Mouse (Mus musculus) kidney, postnatal 10 days (tissue): ENCODE measurements around the gene Rab11fip4.

Experiments
- DNase-seq: peaks from one replicate; pipeline ENCODE4 v3.0.0; 2021; ENCODE audit warnings: mixed read lengths

The Rab11fip4 gene

DNA sequence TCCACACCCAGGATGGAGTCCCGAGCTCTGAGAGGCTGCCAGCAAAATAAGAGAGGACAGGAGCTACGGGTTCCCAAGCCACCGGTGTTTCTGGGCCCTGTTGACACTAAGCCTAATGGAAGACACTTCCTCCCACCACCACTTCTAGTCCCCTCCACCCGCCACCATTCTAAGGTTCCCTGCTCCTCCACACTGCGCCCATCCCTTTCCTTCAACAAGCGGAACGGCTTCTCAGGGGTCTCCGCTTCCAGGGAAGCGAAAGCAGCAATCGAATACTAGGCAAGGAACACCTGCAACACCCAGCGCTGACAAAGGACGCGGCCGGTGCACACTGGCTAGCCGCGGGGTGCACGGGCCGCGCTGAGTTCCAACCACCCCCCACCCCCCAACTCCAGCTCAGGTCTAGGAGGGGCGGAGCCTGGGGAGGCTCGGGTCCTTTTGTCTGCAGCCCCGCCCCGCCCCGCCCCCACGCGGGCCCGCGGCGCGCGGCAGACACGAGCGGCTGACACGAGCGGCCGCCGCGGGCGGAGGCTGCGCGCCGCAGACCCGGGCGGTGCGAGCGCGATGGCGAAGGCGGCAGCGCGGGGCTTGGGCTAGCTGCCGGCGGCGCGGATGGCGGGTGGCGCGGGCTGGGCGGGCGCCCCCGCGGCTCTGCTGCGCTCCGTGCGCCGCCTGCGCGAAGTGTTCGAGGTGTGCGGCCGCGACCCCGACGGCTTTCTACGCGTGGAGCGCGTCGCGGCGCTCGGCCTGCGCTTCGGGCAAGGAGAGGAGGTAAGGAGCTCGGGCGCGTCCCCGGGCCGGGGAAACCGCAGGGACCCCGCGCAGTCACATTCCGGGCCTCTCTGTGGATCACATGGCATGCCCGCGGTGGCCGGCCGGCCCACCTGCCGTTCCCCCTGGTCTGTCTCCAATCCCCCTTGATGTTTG lies at the start of gene Rab11fip4:
TSS of gene Rab11fip4 (plus strand) at position 549 of the 927 bp plus-strand sequence.
- DNase-seq = peak; percentile 38

DNA sequence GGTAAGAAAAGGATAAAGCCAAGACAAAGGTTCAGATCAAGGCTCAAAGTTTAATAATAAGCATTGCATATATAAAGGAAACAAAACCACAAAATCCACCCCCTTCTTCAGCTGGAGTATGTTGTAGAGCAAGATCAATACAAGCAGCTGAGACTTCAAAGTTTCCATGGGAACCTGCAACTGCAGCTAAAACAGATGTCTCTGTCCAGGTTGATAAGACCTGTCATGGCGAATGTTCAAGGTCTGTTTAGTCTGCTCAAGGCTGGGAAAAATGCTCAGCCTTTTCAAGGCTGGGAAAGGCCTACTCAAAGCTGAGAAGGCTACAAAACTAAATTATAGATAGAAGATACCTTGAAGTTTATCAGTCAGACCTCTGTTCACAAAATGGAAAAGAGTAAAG lies 38.4 kb upstream of the Rab11fip4 start:
- no peak for DNase-seq

DNA sequence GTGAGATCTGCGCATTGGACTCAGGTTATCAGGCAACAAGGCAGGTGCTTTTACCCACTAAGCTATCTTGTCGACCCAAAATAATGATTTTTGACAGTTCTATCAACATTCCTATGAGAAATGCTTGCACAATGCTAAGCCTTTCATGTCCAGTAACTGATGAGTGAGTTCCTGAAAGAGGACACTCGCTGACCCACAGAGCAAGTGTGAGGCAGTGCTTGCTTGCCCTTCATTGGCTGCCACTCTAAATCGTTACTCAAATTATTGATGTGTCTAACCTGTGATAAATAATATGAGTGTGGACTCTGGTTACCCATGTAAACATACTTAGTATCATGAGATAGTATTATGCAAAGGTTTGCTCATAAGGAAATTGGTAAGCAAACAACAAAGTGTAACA lies 30.5 kb upstream of the Rab11fip4 start:
- DNase-seq = no peak

DNA sequence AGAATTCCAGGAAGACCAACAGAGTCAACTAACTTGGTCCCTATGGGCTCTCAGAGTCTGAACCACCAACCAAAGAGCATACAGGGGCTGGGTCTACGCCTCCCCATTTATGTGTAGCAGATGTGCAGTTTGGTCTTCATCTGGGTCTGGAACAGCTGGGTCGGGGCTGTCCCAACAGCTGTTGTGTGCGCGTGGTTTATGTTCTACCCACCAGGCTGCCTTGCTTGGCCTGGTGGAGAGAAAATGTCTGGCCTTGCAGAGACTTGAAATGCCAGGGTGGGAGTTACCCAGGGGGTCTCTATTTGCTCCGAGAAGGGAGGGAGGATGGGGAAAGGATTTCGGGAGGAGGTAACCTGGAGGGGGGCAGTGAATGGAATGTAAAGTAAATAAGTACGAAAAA lies 27.5 kb upstream of the Rab11fip4 start:
- no peak for DNase-seq

DNA sequence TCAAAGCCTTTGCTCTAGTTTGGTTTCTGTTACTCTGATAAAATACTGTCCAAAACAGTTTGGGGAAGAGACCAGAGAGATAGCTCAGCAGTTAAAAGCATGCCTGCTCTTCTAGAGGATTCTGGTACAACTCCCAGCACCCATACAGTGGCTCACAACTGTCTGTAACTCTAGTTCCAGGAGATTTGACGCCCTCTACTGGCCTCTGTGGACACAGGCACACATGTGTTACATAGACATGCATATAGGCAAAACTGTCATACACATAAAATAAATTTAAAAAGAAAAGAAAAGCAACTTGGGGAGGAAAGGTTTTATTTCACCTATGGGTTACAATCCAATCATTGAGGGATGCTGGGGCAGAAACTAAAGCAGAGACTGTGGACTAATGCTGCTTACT lies 24.1 kb upstream of the Rab11fip4 start:
- no peak for DNase-seq

DNA sequence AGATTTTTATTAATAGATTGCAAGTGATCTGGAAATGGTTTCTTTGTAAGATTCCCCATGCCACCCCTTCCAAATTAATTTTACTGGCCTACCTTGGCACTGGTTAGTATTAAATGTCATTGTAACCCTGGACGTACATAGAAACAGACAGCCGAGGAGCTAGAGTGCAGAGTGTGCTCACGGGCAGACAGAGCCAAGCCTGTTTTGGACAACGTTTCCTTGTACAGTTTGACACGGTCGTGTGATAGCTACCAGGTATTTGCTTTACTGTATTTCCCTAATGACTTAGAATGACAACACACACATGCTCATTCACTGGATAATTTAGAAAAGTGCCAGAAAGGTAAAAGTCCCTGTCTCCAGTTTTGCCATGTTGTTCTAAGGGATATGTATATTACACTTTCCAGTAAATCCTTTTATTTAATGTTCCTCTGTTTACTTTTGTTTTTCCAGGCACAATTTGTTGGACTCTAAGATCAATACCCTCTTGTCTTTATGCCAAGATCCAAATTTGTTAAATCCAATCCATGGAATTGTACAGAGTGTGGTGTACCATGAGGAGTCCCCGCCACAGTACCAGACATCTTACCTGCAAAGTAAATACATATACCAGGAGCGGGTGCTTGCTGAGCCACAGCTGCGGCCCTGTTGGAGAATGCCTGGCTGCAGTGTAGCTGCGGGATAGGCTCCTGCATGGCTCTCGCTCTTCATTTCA lies 22.7 kb upstream of the Rab11fip4 start:
- no peak for DNase-seq

DNA sequence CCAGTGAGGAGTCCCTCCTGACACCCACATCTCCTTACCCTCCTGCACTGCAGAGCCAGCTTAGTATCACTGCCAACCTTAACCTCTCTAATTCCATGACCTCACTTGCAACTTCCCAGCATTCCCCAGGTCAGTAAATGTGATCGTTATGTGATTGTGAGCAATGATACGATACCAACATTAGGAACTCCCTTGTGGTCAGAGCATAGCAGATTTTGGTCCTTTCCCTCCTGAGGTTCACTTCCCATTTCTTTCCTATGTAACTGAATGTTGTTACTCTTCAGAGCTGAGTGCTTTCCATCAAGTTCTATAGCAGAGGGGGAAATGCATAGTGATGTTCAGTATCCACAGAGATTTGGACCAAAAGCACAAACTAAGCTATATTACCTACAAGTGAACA lies 20.7 kb upstream of the Rab11fip4 start:
- no peak for DNase-seq

DNA sequence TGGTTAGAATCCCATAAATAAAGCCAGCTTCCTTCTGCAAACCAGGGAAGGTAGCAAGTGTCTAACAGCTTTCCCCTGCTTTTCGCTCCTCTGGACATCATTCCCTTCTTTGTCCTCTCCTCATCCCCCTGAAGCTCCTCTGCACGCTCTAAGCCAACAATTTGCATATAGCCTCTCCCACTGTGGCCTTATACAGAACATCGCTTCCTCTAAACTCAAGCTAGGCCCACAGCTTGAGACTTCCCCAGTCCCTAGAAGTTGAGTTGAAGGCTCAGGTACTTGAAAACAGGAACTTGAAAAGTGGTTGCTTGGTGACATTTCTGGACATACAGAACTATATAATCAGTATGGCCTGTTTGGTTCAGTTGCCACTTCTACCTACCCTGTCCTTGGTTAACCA lies 17.2 kb upstream of the Rab11fip4 start:
- DNase-seq = no peak

DNA sequence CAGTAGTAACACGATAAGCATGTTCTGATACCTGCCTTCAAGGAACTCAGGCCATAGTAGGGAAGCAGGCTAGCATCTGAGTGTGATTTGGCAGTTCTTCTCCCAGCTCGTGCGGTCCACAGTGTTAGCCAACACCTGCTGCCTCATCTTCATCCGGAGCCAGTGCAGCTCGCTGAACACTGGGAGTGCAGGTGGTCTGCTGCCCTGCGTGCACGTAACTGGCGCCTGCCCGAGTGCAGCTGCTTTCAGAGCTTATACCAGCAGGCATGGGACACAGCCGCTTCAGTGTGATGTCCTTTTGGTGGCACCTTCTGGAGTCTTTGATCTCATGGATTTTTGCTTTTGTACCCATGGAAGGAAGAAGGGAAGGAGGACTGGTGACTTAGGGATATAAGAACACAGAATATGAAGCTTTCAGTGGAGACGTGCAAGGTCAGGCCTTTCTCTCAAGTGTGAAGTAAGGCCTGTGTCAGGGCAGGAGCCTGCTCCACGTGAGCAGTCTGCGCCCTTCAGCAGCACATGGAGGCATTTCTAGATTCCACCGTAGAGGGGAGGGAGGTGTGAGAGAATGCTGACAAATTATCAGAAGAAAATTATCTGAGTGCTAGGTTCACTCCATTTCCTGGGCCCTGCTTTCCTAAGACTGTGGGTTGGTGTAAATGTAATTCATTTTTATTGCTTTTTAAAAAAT lies 15.5 kb upstream of the Rab11fip4 start:
- no peak for DNase-seq

DNA sequence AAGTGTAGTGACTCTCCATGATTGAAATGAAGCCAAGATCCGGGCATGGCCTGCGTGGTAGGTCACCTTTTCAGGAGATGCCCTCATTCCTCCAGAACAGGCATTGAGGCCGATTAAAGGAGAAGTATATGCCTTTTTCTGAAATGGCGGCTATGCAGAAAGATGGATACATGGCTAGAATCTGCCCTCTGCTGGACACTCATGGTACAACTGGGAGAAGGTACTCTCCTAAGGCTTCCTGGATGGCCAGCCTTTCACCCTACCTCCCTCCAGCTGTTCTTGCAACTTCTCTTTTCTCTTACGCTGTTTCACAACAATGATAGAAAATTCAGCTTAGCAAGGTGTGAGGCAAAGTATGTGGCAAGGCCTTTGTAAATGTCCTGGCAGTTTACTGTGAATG lies 13.3 kb upstream of the Rab11fip4 start:
- DNase-seq = peak; percentile 86

DNA sequence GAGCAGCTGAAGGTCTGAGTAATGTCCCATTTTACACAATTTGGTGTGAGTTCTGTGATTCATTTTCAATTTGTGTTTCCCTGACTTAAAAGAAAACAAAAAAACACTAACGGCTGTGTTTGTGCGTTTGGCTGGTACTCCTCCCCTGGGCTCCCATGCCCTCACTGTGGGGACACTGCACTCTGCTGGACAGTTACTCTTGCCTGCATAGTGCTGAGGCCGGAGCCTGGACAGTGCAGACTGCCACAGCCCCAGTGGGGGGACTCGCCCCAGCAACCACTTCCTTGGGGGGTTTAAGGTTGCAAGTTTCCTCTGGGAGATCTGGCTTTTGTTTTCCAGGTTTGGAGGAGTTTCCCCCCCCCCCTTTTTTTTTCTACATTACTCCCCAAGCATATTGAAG lies 10.4 kb upstream of the Rab11fip4 start:
- DNase-seq = peak; percentile 44

DNA sequence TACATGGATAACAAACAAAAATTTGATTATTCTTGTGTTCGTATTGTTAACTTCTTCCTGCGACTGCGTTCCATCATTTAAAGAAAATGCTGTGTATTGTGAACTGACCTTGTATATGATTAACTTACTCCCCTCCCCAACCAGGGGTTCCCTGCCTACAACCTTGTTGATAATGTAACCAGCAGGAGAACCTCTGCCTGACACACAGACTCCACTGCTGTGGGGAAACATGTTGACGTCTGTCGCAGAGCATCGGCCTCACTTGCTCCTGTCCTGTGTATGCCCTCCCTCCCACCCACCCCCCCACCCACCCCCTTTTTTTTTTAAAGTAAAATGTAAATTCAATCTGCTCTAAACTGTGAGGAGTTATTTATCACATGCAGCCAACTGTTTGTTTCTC lies 9.8 kb upstream of the Rab11fip4 start:
- no peak for DNase-seq

DNA sequence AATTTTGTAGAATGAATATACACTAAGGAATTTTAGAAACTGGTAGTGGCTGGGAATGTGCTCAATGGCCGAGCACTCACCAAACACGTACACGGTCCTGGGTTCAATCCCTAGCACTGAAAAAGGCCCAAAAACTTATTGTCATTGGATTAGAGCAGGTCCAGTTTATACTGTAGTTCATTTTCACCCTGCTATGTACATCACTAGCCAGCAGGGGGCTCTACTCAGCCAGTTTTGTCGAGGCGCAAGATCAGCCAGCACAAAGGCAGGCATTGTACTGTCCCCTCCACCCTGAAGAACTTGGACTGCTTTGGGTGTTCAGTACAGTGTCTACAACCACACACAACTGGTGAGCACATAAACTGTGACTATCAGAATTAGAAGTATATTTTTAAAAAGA lies 6.8 kb upstream of the Rab11fip4 start:
- DNase-seq = peak; percentile 78

DNA sequence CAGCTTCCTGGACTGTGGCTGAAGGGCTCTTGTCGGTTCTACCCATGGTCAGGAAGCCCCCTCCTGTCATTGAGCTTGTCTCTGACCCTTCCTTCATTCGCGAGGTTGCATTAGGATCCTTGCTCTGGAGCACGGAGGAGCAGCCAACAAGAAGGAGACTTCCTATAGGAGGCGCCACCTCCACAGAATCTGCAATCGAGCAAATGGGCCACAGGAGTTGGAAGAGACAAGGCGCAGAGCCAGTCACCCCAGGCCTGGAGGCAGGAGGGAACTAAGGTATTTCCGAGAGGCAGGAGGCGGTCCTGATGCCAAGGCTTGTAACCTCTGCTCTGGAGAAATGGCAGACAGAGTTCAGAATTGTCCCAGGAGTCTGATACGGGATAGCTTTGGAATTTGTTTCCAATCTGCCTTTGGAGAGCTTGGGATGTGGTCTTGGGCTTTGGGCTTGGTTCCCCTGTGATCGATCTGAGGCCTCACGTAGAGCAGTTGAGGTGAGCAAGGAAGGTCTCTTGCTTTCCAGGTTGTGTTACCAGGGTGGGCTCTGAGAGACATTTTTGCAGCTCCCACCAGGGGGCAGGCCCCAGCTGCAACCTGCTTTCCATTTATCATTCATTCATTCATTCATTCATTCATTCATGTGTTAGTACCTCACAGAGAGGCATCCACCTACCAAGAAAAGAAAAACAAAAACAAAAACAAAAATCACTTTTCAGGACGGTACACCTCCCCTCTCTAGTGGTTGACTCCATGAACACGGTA lies 1.5 kb upstream of the Rab11fip4 start:
- peak; percentile 40 for DNase-seq

DNA sequence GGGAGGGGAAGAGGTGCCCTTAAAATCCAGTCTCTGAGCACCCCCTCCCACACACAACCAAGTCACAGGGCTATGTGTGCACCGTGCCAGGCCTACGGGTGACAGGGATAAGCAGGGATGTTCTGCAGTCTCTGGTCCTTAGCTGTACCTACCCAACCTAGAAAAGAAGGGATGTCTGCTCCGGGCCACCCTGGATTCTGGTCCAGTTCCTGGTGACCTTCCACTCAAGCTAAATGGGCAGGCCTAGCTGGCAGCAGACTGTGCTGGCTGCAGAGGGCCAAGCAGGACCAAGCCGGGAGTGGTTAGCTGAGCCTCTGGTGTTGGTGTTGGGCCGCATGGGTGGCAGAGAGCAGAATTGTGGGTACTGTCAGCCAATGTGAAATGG lies 571 bp downstream of the Rab11fip4 start:
- DNase-seq = no peak

DNA sequence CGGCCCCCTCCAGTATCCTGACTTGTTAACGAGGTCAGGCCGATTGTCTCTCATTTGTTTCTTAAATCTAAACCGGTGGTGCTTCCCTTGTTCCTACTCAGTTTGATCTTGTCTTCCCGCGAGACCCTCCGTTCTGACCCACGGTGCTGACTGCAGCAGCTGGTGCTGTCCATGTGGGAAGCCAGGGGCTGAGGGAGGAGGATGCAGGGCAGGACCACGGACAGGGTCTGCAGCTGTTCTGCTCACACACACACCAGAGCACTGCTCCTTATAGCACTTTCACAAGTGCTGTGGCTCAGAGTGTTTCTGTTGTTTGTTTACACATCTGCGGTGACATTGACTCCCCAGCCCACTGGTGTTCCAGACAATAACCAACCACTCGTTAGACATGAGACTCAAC lies 2.5 kb downstream of the Rab11fip4 start:
- DNase-seq = peak; percentile 69

DNA sequence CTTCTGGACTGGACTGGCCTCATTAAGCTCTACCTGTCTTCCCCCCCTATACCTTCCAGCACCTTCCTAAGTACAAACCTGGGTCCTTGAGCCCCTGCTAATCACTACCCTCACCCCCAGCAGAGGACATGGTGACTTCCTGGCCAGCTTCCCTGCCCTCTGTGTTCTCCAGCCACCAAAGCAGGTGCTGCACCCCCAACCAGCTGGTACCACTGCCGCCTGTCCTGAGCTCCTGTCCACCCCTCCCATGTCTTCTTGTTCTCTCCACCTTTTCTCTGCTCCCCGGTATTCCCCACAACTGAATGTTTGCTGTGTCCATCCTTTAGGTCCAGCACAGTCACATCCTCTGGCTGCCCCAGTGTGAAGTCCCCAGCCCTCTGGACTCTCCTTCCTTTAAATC lies 19.4 kb downstream of the Rab11fip4 start:
- no peak for DNase-seq

DNA sequence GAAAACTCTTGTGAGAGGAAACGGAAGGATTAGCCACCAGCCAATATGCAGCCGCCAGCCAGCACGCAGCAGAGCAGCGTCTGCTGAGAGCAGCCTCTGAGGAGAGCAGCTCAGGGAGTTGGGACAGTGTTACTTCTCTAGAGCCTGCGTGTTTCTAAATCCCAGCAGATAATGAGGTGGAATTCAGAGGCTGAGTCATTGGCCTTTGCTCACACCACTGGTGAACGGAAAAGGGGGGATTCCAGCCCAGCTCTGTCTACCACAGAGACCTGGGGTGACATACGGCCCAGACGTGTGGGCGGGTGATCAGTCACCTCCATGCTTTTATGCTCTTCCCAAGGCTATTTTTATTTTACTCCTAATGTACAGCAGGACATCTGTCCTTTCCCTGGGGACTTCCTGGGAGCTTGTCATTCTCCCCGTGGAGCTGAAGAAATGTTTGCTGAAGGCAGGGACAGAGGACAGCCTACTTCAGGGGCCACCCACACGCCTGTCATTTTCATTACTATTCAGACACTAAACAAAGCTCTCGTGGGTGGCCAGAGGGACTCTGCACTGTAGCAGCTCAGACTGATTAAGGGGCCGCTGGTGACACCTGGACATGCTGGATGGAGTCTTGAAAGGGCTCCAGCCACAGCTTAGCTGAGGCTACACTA lies 20.1 kb downstream of the Rab11fip4 start:
- DNase-seq = no peak

DNA sequence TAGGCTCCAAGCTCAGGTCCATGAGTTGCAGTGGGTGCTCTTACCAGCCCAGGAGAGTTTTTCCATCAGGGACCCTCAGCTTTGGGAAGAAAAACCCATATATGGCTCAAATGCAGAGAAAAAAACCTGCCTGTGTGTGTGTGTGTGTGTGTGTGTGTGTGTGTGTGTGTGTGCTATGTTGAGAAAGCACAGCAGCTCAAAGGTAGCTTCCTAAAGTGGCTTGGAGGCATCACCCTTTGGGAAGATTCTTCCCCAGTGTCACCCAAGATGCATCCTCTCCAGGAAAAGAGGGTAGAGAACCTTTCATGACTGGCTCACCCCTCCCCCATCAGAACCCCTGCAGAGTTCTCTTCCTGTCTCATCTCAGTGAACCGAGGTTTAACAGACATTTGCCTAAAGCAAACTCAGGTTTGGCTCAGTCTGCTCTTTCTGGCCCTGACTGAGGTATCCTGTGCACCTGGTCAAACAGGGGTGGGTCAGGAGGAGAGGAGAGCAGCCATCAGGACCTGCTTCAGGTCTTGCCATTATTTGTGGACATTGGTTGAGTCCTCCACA lies 21.1 kb downstream of the Rab11fip4 start:
- DNase-seq = no peak

DNA sequence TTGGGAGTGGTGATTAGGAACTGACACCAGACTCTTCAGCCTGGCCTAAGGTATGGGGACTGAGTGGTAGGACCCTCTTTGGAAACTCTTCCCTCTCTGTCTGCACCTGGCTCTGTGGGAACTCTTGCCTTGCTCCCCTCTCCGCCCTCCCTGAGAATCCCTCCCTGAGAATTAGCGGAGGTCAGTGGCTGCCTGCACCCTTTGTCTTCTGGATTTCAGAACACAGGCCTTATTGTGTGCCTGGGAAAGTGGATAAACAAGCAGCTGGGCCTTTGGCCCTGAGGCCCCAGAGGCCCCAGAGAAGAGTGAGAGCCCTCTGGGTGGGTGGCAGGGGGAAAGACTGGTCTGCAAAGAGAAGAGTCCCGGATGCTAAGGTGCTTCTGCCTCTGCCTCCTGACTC lies 22.1 kb downstream of the Rab11fip4 start:
- no peak for DNase-seq

DNA sequence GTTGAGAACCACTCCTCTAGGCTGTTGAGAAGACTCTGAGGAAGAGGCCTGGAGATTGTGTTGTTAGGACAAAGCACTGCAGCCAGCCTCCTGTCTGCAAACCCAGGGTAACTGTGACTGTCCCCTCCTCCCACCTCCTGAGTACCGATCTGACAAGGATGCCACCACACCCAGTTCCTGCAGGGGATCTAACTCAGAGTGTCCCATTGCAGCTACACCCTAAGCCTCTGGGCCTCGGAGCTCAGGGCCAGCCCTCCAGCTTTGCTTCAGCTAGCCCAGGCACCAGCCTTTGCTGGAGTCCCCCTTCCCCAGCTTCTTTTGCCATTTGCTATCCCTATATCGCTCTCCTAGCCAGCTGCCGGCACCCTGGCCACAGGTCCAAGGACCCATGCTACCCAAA lies 22.7 kb downstream of the Rab11fip4 start:
- DNase-seq = no peak

DNA sequence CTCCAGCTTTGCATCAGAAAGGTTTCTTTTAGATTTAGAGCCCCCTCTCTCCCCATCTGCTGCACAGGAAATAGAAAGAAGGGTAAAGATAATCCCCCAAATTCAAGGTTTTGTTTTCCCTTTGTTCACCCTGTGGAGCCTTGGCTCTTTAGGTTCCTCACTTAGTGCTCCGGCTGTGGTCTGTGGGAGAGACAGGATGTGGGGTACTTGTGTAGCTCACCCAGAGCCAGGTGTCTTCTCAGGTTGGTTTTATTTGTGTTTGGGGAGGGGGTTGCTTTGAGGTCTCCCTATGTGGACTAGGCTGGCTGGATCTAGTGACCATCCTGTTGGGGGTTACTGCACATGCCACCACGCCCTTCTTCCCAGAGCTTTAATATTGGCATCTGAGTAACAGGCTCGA lies 23.9 kb downstream of the Rab11fip4 start:
- DNase-seq = no peak
